Mouse (Mus musculus) heart, adult 2 months (tissue): ENCODE results near the gene Fat2.

Source experiments
- CTCF ChIP-seq: fragments of 200-600 bp; IDR thresholded peaks from 2 replicates; pipeline ENCODE4 v1.8.1; 2022; ENCODE audit warnings: antibody characterized with exemption, mild to moderate bottlenecking, moderate library complexity
- EP300 ChIP-seq: fragments of 200-500 bp; IDR thresholded peaks from 2 replicates; pipeline ENCODE4 v1.6.1; 2011; ENCODE audit warnings: low read depth, low read length, control low read depth; ENCODE audit not compliant: insufficient read depth
- POLR2A ChIP-seq: fragments of 200-500 bp; IDR thresholded peaks from 2 replicates; pipeline ENCODE4 v1.6.1; 2011; ENCODE audit warnings: mild to moderate bottlenecking, low read depth, low read length, control low read depth; ENCODE audit not compliant: insufficient read depth

DNA sequence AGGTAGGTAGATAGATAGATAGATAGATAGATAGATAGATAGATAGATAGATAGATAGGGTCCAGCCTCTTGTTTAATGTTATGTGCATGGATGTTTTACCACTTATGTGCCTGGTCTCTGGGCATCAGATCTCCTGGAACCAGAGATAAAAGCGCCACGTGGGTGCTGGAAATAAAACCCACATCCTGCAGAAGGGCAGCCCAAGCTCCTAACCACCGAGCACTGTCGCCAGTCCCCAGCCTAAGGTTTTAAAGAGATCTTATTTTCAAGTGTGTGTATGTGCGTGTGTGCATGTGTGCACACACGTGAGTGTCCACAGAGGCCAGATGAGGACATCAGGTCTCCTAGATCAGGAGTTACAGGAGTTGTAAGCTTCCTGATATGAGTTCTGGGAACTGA lies 105.3 kb downstream of the Fat2 start:
- TF ChIP-seq CTCF = no peak
- no peak for TF ChIP-seq POLR2A
- no peak for TF ChIP-seq EP300
